Mouse (Mus musculus): Measurements from ENCODE around the gene Sgpl1.
"Not testable (repeated sequence)": the region's sequence is repeated elsewhere in the genome, so short reads cannot be mapped to it uniquely, and the experiment has no call there.

Sgpl1 gene

GRCm38 (mm10) chr10:61155611-61156010 lies 8.1 kb upstream of the Sgpl1 start:
- no peak for DNase-seq (ENCODE audit: low read depth)

DNA sequence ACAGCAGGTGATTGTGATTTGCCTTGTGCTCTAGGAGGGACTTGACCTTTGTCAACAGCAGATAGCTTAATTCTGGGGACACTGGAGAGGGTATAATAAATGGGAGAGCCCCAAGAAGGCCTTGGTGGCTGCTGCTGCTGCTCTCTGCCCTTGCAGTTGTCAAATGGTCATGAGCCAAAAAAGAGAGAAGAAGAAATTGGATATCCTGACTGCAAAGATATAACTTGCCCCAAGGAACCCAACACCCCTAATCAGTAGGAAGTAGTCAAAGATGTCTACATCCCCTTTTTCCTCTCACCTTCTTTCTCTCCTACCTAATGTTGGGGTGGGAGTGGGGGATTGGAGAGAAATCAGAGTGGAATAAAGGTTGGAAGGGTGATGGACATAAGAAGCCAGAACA lies 4.6 kb upstream of the Sgpl1 start:
- no peak for DNase-seq (ENCODE audit: low read depth)

DNA sequence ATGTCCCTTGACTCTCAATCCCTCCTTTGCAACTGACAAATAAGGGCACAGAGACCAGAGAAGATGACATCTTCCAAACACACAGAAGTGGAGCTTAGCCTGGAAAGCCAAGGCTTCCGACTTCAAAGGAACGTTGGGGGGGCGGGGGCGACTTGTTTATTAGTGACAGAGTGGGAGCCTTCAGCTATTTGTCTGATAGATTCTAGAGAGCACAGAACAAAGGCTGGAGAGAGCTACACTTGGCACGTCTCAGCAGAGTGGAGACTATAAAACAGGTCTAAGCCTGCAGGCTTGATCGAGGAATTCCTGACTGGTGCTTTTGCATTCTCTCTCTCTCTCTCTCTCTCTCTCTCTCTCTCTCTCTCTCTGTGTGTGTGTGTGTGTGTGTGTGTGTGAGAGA lies 3.1 kb upstream of the Sgpl1 start:
- no peak for DNase-seq (ENCODE audit: low read depth)

DNA sequence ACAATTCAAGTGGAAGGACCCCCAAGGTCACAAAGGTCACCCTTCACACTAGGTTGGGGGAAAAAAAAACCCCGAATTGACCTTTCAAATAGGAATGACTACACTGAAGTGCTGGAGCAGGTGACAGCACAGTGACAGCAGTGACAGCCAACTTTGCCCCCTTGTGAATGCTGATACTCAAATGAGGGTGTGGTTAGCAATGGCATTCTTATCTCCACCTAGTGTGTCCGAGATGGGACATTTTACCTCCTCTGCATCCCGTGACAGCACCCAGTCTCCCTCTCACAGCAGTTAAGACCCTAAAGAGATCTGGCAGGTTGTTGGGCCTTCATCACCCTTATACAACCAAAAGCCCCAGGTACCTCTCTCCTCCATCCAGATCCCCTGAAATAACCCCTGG lies 2.0 kb upstream of the Sgpl1 start:
- no peak for DNase-seq (ENCODE audit: low read depth)

GRCm38 (mm10) chr10:61146807-61147156 lies 721 bp downstream of the Sgpl1 start:
- no peak for DNase-seq (ENCODE audit: low read depth)

DNA sequence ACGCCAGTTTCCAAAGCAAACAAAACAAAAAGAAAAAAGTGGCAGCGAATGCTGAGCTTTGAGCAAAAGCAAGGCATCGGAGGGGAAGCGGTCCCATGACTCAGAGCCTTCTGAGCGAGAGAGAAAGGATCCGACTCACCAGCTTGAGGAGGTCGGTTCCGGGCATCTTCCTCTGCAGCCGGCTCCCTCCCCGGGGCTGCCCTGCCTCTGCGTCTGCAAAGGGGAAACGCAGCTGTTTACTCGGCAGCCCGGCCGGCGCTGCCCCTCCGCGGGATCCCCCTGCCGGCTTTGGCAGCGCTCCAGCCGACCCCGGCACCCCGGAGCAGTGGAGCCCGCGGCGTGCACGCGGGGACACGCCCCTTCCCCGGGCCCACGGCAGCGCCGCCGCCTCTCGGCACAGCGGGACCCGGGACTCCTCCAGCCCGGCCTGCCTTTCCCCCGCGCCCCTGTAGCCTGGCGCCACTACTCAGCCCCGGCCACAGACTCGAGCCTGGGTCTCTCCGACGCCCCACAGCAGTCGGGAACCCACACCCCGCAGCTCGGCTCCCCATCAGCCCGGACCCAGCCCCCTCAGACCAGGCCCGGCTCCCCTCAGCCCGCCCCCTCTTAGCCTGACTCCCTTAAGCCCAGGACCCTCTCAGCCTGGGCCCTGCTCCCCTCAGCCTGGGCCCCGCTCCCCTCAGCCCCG lies 1.2 kb downstream of the Sgpl1 start:
- DNase-seq (ENCODE audit: low read depth) = peak; percentile 76

DNA sequence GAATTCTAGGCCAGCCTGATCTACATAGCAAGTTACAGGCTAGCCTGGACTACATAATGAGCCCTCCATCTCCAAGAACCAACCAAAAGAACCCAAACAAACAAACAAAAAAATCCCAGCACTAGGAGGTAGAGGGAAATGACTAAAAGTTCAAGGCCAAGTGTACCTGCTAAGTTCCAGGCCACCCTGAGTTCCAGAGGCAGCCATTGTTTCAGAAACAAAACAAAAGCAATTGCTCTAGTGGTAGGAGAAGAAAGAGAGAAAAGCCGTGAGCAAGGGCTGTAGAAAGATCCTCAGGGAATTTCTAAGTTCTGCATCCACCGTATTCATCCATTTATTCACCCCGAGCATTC lies 1.8 kb downstream of the Sgpl1 start:
- no peak for DNase-seq (ENCODE audit: low read depth)

DNA sequence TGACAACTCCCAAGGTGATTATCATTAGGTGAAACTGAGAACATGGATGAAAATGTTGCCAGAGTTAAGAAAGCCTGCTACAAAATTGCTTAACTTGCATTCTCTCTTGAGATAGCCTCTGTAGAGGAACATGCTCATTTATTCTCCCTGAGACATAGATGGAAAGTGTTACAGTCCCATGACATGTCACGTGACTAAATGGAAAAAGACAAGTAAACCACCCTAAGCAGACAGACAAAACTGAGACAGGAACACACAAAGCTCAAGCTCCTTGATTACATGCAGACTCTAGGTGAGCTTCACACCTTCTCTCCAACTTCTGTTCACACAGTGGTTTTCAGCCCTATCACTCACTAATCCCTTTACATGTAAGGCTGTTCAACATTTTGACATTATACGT lies 4.2 kb downstream of the Sgpl1 start:
- DNase-seq (ENCODE audit: low read depth) = peak; percentile 31

DNA sequence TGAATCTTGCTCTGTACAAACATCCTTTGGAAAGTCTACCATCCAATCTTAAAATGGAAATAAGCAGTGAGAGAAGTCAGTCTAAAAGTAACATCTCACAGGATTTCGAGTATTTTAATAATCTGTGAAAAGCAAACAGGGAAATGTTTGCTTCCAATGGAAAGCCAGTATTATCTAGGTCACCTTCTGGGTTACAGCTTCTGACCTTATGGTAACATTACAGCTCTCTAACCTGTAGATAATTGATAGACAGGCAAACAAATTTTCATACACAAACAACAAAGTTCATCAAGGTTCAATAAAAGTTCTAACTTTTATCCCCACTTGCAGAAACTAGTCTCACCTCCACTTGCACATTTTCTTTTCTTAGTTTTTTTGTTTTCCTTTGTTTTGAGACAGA lies 9.9 kb downstream of the Sgpl1 start:
- DNase-seq (ENCODE audit: low read depth) = no peak

- DNase-seq (ENCODE audit: low read depth) = peak; percentile 57
Observed at GRCm38 (mm10) chr10:61135226-61135839, 12.2 kb downstream of the Sgpl1 start.

GRCm38 (mm10) chr10:61134041-61134440 lies 13.5 kb downstream of the Sgpl1 start:
- DNase-seq (ENCODE audit: low read depth) = peak; percentile 18

DNA sequence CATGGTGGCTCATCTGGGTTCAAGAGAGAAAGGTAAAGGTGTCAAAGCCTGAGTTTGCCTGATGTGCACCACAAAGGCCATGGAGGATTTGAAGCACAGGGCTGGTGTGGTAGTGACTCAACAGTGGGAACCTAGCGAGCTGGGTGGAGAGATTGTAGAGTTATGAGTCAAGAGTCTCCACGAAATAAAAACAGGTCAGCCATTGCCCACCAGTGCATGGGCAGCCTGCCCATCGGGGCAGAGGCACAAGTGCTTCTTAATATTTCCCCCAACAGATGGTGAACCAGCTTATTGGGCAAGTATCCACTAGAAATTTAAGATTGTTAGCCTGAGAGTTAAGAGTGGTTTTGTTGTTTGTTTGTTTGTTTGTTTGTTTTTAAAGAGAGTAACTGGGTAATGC lies 16.5 kb downstream of the Sgpl1 start:
- peak; percentile 12 for DNase-seq (ENCODE audit: low read depth)

GRCm38 (mm10) chr10:61128701-61129365 lies 18.7 kb downstream of the Sgpl1 start:
- no peak for DNase-seq (ENCODE audit: low read depth)

GRCm38 (mm10) chr10:61124462-61124861 lies 23.0 kb downstream of the Sgpl1 start:
- DNase-seq (ENCODE audit: low read depth) = no peak

- peak; percentile 11 for DNase-seq (ENCODE audit: low read depth)
Observed at GRCm38 (mm10) chr10:61123276-61123913, 24.1 kb downstream of the Sgpl1 start.

DNA sequence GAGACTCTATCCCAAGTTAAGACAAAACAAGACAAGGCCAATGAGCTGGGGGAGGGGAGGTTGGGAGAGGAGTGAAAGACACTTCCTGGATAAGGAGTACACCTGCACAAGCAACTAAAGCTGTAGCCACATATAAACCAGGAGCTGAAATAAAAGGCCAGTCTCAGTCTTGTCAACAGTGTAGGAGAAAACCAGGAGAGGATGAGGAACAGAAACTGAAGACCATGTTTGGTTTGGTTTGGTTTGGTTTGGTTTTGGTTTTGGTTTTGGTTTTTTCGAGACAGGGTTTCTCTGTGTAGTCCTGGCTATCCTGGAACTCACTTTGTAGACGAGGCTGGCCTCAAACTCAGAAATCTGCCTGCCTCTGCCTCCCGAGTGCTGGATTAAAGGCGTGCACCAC lies 25.8 kb downstream of the Sgpl1 start:
- DNase-seq (ENCODE audit: low read depth) = not testable (repeated sequence)

DNA sequence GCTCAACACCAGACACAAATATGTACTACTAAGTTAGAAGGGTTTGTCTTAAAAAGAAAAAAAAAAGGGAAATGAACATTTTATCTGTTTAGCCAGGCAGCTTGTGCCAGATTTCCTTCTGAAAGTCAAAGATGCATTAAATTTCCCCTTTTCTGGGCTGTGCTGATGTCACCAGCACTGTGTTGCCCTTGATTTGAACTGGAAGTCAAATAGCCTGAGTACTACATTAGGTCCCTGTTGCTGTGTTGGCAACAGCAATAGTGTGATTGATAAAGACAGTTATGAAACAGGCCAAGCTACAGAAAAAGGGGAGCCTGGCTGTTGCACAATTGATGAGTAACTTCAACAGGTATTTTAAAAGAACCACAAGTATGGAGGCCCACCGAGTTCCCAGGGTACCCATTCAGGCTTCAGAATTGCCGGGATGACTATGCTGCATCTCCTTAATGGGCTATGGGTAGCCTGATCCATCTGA lies 33.2 kb downstream of the Sgpl1 start:
- DNase-seq (ENCODE audit: low read depth) = peak; percentile 32

DNA sequence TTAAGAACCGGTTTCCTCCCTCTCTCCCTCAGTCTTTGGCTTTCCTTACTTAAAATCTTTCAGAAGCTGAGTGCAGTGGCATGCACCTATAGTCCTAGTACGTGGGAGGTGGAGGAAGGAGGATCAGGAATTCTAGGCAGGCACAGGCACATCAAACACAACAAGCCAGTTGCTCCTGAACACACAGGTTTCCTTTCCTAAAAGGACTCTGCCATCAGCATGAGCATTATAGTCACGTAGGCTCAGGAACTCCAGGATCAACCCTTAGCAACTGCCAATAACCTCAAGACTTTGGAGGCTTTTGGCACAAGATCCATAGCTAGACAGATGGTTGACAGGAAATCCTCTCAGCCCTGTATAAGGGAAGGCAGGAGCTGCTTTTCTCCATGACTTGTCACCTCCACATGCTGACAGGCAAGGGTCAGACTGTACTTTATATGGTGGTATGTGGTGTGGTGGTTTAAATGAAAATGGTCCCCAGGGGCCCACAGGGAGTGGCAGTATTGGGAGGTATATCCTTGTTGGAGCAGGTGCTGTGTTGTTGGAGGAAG lies 43.9 kb downstream of the Sgpl1 start:
- no peak for DNase-seq (ENCODE audit: low read depth)

- no peak for DNase-seq (ENCODE audit: low read depth)
Observed at GRCm38 (mm10) chr10:61091866-61092265, 55.6 kb downstream of the Sgpl1 start.

GRCm38 (mm10) chr10:61089170-61090142 lies 58.0 kb downstream of the Sgpl1 start, which contains the start of gene Pcbd1:
TSS of gene Pcbd1 (plus strand) at chr10:61089331.
- DNase-seq (ENCODE audit: low read depth) = no peak

DNA sequence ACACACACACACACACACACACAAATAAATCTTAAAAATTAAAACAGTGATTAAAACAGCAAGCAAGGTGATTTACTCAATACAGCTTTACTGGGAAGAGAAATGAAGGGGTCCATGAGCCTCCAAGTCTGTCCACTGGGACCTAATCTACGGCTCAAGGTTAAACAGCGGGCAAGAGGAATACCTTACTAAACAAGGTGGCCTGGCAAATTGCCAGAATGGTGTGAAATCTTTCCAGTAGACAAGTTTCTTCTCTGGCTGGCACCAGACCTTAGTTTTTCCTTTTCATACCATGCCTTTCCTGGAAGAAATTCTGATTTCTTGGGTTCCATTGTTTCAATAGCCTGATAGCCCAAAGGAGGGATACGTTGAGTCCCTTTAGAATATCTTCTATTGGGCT lies 59.0 kb downstream of the Sgpl1 start:
- DNase-seq (ENCODE audit: low read depth) = no peak

All from 416B (cell line).